Mouse (Mus musculus) liver, embryonic 14.5 days (tissue): ENCODE measurements around the gene Bank1. TPM values are rescaled to one million over a fixed set of nuclear protein-coding genes. Genes with fewer than 3 reads are reported as not detected.

Experiments used
- ATAC-seq: fragments of 200-750 bp; cut with Nextera tagmentation; 2 replicates; pipeline ENCODE4 v1.8.0; 2017; ENCODE audit warnings: moderate number of reproducible peaks, mild to moderate bottlenecking, moderate library complexity; ENCODE audit not compliant: insufficient read depth
- DNase-seq, 3 experiments: peaks; one replicate each; pipeline ENCODE4 v3.0.0-alpha.2; 2012 to 2013; ENCODE audit warnings: low read depth in 3 of 3, low spot score in 3 of 3
- H3K27ac ChIP-seq: fragments of 300-500 bp; sonication (generic); 2 replicates; pipeline ENCODE4 v1.5.1; 2014; ENCODE audit warnings: moderate library complexity, mild to moderate bottlenecking, control low read depth, inconsistent platforms
- H3K27me3 ChIP-seq: fragments of 300-500 bp; sonication (generic); 2 replicates; pipeline ENCODE4 v1.6.1; 2014; ENCODE audit warnings: mild to moderate bottlenecking, low read length, moderate library complexity; ENCODE audit not compliant: control insufficient read depth, insufficient read depth
- H3K36me3 ChIP-seq: fragments of 300-500 bp; sonication (generic); replicated peaks from 2 replicates; pipeline ENCODE4 v1.6.1; 2014; ENCODE audit warnings: low read depth; ENCODE audit not compliant: control insufficient read depth, insufficient read depth
- H3K4me1 ChIP-seq, 2 experiments: fragments of 200-500 bp in 1 of 2; fragments of 300-500 bp in 1 of 2; sonication (generic) in 1 of 2; replicated peaks; 2 replicates each; pipeline ENCODE4 v1.6.1; 2012 to 2014; ENCODE audit warnings: antibody characterized with exemption in 1 of 2, inconsistent platforms in 1 of 2, low read length in 1 of 2; ENCODE audit not compliant: control insufficient read depth in 2 of 2, insufficient read depth in 2 of 2
- H3K4me2 ChIP-seq: fragments of 300-500 bp; sonication (generic); 2 replicates; pipeline ENCODE4 v1.6.1; 2014; ENCODE audit warnings: low read depth, mild to moderate bottlenecking, control low read depth, moderate library complexity
- H3K4me3 ChIP-seq, 2 experiments: fragments of 200-500 bp in 1 of 2; fragments of 300-500 bp in 1 of 2; sonication (generic) in 1 of 2; 2 replicates each; pipeline ENCODE4 v1.5.1; 2012 to 2014; ENCODE audit warnings: low read depth in 2 of 2, low read length in 2 of 2, mild to moderate bottlenecking in 2 of 2, control low read depth in 1 of 2, inconsistent platforms in 1 of 2, moderate library complexity in 1 of 2; ENCODE audit not compliant: insufficient read depth in 1 of 2
- H3K9ac ChIP-seq: fragments of 300-500 bp; sonication (generic); replicated peaks from 2 replicates; pipeline ENCODE4 v1.6.1; 2014; ENCODE audit warnings: mild to moderate bottlenecking, control low read depth, moderate library complexity
- H3K9me3 ChIP-seq: fragments of 300-500 bp; sonication (generic); 2 replicates; pipeline ENCODE4 v1.6.1; 2016; ENCODE audit warnings: low read length, mixed read lengths; ENCODE audit not compliant: control insufficient read depth
- CTCF ChIP-seq: IDR thresholded peaks from 2 replicates; pipeline ENCODE4 v1.5.1; 2016; ENCODE audit warnings: antibody characterized with exemption, low read depth, control low read depth
- EP300 ChIP-seq: IDR thresholded peaks from 2 replicates; pipeline ENCODE4 v1.6.1; 2016; ENCODE audit warnings: antibody characterized with exemption, low read depth
- WGBS: fragments of 180-500 bp; shearing (Covaris S2); extraction: QIAGEN DNeasy Blood & Tissue Kit; methylation state at CpG from one replicate; pipeline ENCODE4 v1.1.7; 2014; ENCODE audit not compliant: insufficient replicate concordance; 5-methylcytosine and 5-hydroxymethylcytosine counted together
- polyA plus RNA-seq, 2 experiments: library from polyadenylated mRNA; depleted of rRNA in 1 of 2; stranded (reverse) in 1 of 2; unstranded in 1 of 2; fragments of >200 nt; fragmentation: Nextera tagmentation in 1 of 2; extraction: Ambion mirVana in 1 of 2; gene quantifications; 2 replicates each; pipeline versions ENCODE4 v1.2.1 to v1.2.3; 2012 to 2014

Bank1 gene
- polyA plus RNA-seq, 2 experiments, result 1.3 to 1.7 TPM

DNA sequence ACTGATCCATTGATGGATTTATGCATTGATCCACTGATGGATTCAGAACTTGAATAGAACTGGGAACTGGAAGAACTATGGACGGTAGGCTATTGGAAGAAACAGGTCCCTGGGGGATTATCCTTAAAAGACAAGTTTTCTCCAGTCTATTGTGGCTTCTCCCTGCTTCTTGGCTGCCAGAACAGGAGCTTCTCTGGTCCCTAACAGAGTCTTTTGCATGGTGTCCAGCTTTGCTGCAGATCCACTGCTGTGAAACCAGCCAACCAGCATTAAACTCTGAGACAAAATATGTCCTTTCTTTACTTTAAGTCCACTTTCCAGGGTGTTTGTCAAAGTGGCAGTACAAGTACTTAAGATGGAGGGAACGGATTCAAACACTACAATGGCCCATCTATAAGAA is 178.7 kb downstream of the Bank1 start:
- H3K4me2 ChIP-seq, result no peak overlapping the region
- no peaks in the 10 kb centered on the region for H3K27me3 ChIP-seq
- H3K9ac ChIP-seq, result no peak overlapping the region
- 58% methylated on average over 2 of the region's 2 CpGs for WGBS
- H3K4me3 ChIP-seq, result no peak overlapping the region
- ATAC-seq (no peak), DNase-seq (no peak)
- TF ChIP-seq CTCF (no peak), EP300 (no peak)
- H3K9me3 ChIP-seq, result no peaks in the 10 kb centered on the region
- no peak overlapping the region for H3K27ac ChIP-seq
- H3K36me3 ChIP-seq, result no peaks in the 10 kb centered on the region
- H3K4me1 ChIP-seq, result no peaks in the 10 kb centered on the region

DNA sequence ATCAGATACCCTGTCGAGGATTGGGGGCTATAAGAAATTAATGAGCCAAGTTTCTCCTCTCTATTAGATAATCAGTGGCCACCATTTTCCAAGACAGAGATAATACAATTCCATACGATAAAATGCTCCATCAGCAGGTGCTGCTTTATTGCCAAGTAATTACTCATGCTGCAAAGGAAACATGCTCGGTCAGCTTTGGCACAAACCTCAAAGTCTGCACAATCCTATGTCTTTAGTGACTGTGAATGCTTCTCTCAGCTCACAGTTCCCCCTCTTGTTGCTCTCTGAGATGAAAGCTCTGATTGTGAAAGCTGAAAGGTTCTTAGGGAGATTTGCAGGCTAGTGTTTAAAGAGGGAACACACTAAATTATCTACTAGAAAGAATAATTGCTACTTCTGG is 193.9 kb downstream of the Bank1 start:
- Histone ChIP-seq H3K27ac (no peak overlapping the region), H3K4me1 (no peaks in the 10 kb centered on the region), H3K4me2 (no peak overlapping the region), H3K36me3 (no peaks in the 10 kb centered on the region), H3K9me3 (no peaks in the 10 kb centered on the region), H3K27me3 (no peaks in the 10 kb centered on the region), H3K9ac (no peak overlapping the region), H3K4me3 (no peak overlapping the region)
- no peak for ATAC-seq
- no peak for DNase-seq
- 47% methylated on average over 3 of the region's 3 CpGs for WGBS
- TF ChIP-seq EP300, result no peak
- no peak for TF ChIP-seq CTCF

DNA sequence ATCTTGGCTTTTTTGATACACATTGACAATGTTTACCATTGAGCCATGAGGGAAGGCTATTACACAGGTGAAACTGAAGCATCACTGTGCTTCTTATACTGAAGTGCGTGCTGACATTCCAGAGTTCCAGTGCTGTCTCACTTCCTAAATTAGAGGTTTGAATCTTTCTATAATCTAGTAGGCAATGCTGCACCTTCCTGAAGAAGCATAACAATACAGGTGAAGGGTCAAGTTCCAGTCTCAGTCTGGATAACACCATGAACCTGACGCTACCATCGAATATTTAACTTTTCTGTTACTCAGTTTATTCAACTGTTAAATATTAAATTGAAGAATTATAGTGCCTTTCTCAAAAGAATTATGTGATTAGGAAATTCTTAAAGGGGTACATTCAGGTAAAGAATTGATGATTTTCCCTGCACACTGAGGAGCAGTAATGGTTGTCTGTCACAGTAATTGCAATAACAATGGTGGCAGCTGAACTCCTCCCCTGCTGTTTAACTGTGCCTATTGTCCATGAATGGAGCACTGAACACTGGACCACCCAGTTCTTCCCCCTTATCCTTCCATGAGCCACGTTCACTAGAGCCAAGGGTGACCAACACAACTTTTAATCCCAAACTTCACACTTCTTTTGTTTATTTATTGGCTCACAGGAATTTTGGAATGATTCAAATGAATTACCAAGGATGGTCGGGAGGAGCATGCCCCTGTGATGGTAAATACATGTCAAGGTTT is 210.2 kb downstream of the Bank1 start:
- WGBS, result 54% methylated on average over 5 of the region's 5 CpGs
- no peak for TF ChIP-seq CTCF
- TF ChIP-seq EP300, result no peak
- H3K4me2 ChIP-seq, result no peak overlapping the region
- H3K36me3 ChIP-seq, result no peaks in the 10 kb centered on the region
- ATAC-seq (no peak), DNase-seq (no peak)
- no peaks in the 10 kb centered on the region for H3K27me3 ChIP-seq
- no peak overlapping the region for H3K4me3 ChIP-seq
- H3K9me3 ChIP-seq, result no peaks in the 10 kb centered on the region
- no peak overlapping the region for H3K9ac ChIP-seq
- no peaks in the 10 kb centered on the region for H3K4me1 ChIP-seq
- no peak overlapping the region for H3K27ac ChIP-seq

GRCm38 (mm10) chr3:136109411-136110139 is 216.3 kb downstream of the Bank1 start:
- no peak for DNase-seq
- Histone ChIP-seq H3K36me3 (no peaks in the 10 kb centered on the region), H3K4me2 (no peak overlapping the region), H3K27ac (no peak overlapping the region), H3K27me3 (no peaks in the 10 kb centered on the region), H3K9me3 (no peaks in the 10 kb centered on the region), H3K4me1 (no peaks in the 10 kb centered on the region), H3K4me3 (no peak overlapping the region), H3K9ac (no peak overlapping the region)
- WGBS, result 61% methylated on average over 6 of the region's 6 CpGs
- TF ChIP-seq CTCF (no peak), EP300 (no peak)
- no peak for ATAC-seq

- no peak for ATAC-seq
- Histone ChIP-seq H3K4me1 (no peaks in the 10 kb centered on the region), H3K9me3 (no peaks in the 10 kb centered on the region), H3K4me3 (no peak overlapping the region), H3K27ac (no peak overlapping the region), H3K9ac (no peak overlapping the region), H3K36me3 (no peaks in the 10 kb centered on the region), H3K27me3 (no peaks in the 10 kb centered on the region), H3K4me2 (no peak overlapping the region)
- WGBS, result 10% methylated on average over 1 of the region's 1 CpGs
- DNase-seq, result no peak
- TF ChIP-seq CTCF (no peak), EP300 (no peak)
Measured at GRCm38 (mm10) chr3:136106452-136106851, 219.4 kb downstream of the Bank1 start.
